Mouse (Mus musculus) myocyte (in vitro differentiated cells): ENCODE data around the gene Xylt1.

Experiments used
- E2F4 ChIP-seq: IDR thresholded peaks from one replicate; pipeline ENCODE4 v1.6.1; 2011; ENCODE audit warnings: mild to moderate bottlenecking, control low read depth, moderate library complexity; ENCODE audit not compliant: insufficient read depth
- MAX ChIP-seq: IDR thresholded peaks from one replicate; pipeline ENCODE4 v1.6.1; 2011; ENCODE audit warnings: low read depth, mild to moderate bottlenecking, control low read depth
- POLR2A ChIP-seq: IDR thresholded peaks from one replicate; pipeline ENCODE4 v1.6.1; 2011; ENCODE audit warnings: low read depth, mild to moderate bottlenecking, control low read depth, moderate library complexity; ENCODE audit not compliant: insufficient read length
- POLR2AphosphoS2 ChIP-seq: IDR thresholded peaks from one replicate; pipeline ENCODE4 v1.6.1; 2011; ENCODE audit warnings: low read depth, control low read depth; ENCODE audit not compliant: insufficient read length
- REST ChIP-seq: IDR thresholded peaks from one replicate; pipeline ENCODE4 v1.6.1; 2011; ENCODE audit warnings: mild to moderate bottlenecking, control low read depth, moderate library complexity; ENCODE audit not compliant: insufficient read depth, insufficient read length
- SRF ChIP-seq: IDR thresholded peaks from one replicate; pipeline ENCODE4 v1.6.1; 2011; ENCODE audit warnings: low read depth; ENCODE audit not compliant: control insufficient read depth, insufficient read length
- TCF12 ChIP-seq: IDR thresholded peaks from one replicate; pipeline ENCODE4 v1.6.1; 2011; ENCODE audit warnings: mild to moderate bottlenecking, control low read depth; ENCODE audit not compliant: poor library complexity, insufficient read depth, severe bottlenecking
- USF1 ChIP-seq: IDR thresholded peaks from one replicate; pipeline ENCODE4 v1.6.1; 2011; ENCODE audit warnings: low read depth, mild to moderate bottlenecking, control low read depth, moderate library complexity

DNA sequence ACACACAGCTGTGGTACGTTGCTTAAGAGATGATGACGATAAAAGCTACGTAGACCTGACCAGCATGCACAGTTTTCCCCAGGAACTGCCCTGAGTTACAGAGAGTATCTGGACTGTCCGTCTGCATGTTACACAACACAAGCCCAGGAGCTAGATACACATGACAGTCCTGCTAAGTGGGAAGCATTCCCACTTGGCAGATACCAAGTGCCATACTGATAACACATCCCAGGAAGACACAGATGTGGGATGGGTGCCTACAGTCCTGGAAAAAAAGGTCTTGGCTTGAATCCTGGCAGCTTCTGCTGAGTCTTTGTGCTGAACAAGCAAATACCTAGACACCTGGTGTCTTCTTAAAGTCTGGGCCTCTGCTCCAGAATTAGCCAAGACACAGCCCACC is 278.0 kb downstream of the Xylt1 start:
- TF ChIP-seq POLR2AphosphoS2, result no peak
- TF ChIP-seq POLR2A, result no peak
- no peak for TF ChIP-seq USF1
- TF ChIP-seq TCF12, result no peak
- TF ChIP-seq E2F4, result no peak
- no peak for TF ChIP-seq SRF
- no peak for TF ChIP-seq MAX
- no peak for TF ChIP-seq REST
